8 mouse cellular contexts compared by ENCODE assay signal in genomic region chr3:104510771-104511429, GRCm38 (mm10). TPM values are rescaled to one million over a fixed set of nuclear protein-coding genes. Genes with fewer than 3 reads are reported as not detected.
DNase-seq lines count a peak whose midpoint lies in the region; ATAC-seq lines count a peak whose summit lies in the region.

No protein-coding gene starts in this region.

- WGBS in kidney, embryonic 15.5 days: under 1% methylated on average over 14 of the region's 14 CpGs
- 1% methylated on average over 14 of the region's 14 CpGs for WGBS in hindbrain, embryonic 13.5 days
- WGBS in midbrain, embryonic 14.5 days: under 1% methylated on average over 14 of the region's 14 CpGs

- peaks cover 21% of the 10 kb centered on the region; the same call in 1 of the 2 replicates for H3K4me1 ChIP-seq in kidney, embryonic 15.5 days
- peaks cover 32% of the 10 kb centered on the region for H3K4me1 ChIP-seq in hindbrain, embryonic 13.5 days (replicated peaks)
- H3K4me1 ChIP-seq in midbrain, embryonic 14.5 days (ENCODE audit: control insufficient read depth, insufficient read depth, low read length): peaks cover 20% of the 10 kb centered on the region

- H3K4me2 ChIP-seq in kidney, embryonic 15.5 days: peak overlapping the region; percentile 78
- peak overlapping the region; percentile 75 for H3K4me2 ChIP-seq in hindbrain, embryonic 13.5 days
- peak overlapping the region; percentile 75 for H3K4me2 ChIP-seq in midbrain, embryonic 14.5 days (ENCODE audit: low read length)

- no peaks in the 10 kb centered on the region for H3K27me3 ChIP-seq in kidney, embryonic 15.5 days
- H3K27me3 ChIP-seq in hindbrain, embryonic 13.5 days: no peaks in the 10 kb centered on the region
- H3K27me3 ChIP-seq in midbrain, embryonic 14.5 days (ENCODE audit: control insufficient read depth, insufficient read depth, low read length): no peaks in the 10 kb centered on the region

- peak overlapping the region; percentile 99 for H3K27ac ChIP-seq in kidney, embryonic 15.5 days
- peak overlapping the region; percentile 99 for H3K27ac ChIP-seq in hindbrain, embryonic 13.5 days
- H3K27ac ChIP-seq in midbrain, embryonic 14.5 days (replicated peaks; ENCODE audit: low read depth, low read length): peak overlapping the region; percentile 95

- no peaks in the 10 kb centered on the region for H3K36me3 ChIP-seq in kidney, embryonic 15.5 days
- no peaks in the 10 kb centered on the region for H3K36me3 ChIP-seq in hindbrain, embryonic 13.5 days
- no peaks in the 10 kb centered on the region for H3K36me3 ChIP-seq in midbrain, embryonic 14.5 days (ENCODE audit: control insufficient read depth, insufficient read depth, low read length)

- H3K4me3 ChIP-seq in kidney, embryonic 15.5 days (replicated peaks): peak overlapping the region; percentile 96
- peak overlapping the region; percentile 85 for H3K4me3 ChIP-seq in hindbrain, embryonic 13.5 days
- H3K4me3 ChIP-seq in midbrain, embryonic 14.5 days (replicated peaks; ENCODE audit: low read depth, low read length): peak overlapping the region; percentile 85

- H3K9ac ChIP-seq in kidney, embryonic 15.5 days: peak overlapping the region; percentile 87
- peak overlapping the region; percentile 90 for H3K9ac ChIP-seq in hindbrain, embryonic 13.5 days
- H3K9ac ChIP-seq in midbrain, embryonic 14.5 days (replicated peaks; ENCODE audit: low read length): peak overlapping the region; percentile 88

- ATAC-seq in kidney, embryonic 15.5 days (replicated peaks; ENCODE audit: low FRiP score): peak; percentile 27
- ATAC-seq in hindbrain, embryonic 13.5 days (ENCODE audit: low FRiP score): peak; percentile 44; the same call in 1 of the 2 replicates
- ATAC-seq in midbrain, embryonic 14.5 days (ENCODE audit: low FRiP score, low TSS enrichment): no peak; the same call in 1 of the 2 replicates

- DNase-seq in kidney, postnatal 4 days: no peak
- peak; percentile 38 for DNase-seq in adipocyte (ENCODE audit: low spot score)
- DNase-seq in midbrain, embryonic 14.5 days: no peak
- DNase-seq in right cerebral cortex, adult 2 months (ENCODE audit: low spot score in 2 of 2): no peak
- DNase-seq in adrenal gland, adult 2 months: no peak
- DNase-seq in testis, postnatal 14 days (ENCODE audit: low spot score): no peak

- no peaks in the 10 kb centered on the region for H3K9me3 ChIP-seq in kidney, embryonic 15.5 days (replicated peaks)
- no peaks in the 10 kb centered on the region for H3K9me3 ChIP-seq in hindbrain, embryonic 13.5 days
- no peaks in the 10 kb centered on the region for H3K9me3 ChIP-seq in midbrain, embryonic 14.5 days (ENCODE audit: control insufficient read depth, low read length)

RNA-seq across cellular contexts. Expression of gene Lrig2, which starts 0.8 kb away (rescaled TPM):
- polyA plus RNA-seq in kidney, embryonic 15.5 days (2015; fragmentation: Nextera tagmentation; extraction: Ambion mirVana): 16.9 TPM in 2 replicates
- 27.1 and 30.5 TPM in 2 replicates for polyA plus RNA-seq in hindbrain, embryonic 13.5 days (2015; fragmentation: Nextera tagmentation; extraction: Ambion mirVana)
- 30.3 and 44.8 TPM in 2 replicates for polyA plus RNA-seq in midbrain, embryonic 14.5 days (2014; fragmentation: Nextera tagmentation; extraction: Ambion mirVana)
- total RNA-seq in adrenal gland, adult 2 months (2021): 10 to 100 TPM; 10.1 to 17.0 TPM
- 6.0 and 6.2 TPM in 2 replicates for polyA plus RNA-seq in adrenal gland, adult 2 months (2012; rRNA removed)
